Mouse (Mus musculus) left cerebral cortex, postnatal 14 days (tissue): Measurements from ENCODE around the gene Golga2. TPM values are rescaled to one million over a fixed set of nuclear protein-coding genes. Genes with fewer than 3 reads are reported as not detected.
A peak's percentile ranks its signal among the peaks of the same experiment; 100 is the strongest.

ENCODE experiments used
- DNase-seq, 2 experiments: peaks; one replicate each; pipeline ENCODE4 v3.0.0; 2021 to 2022; ENCODE audit warnings: low spot score in 2 of 2, mixed read lengths in 1 of 2
- intact Hi-C: fragments of 180-260 bp; cut with DNase I; formaldehyde crosslinking; loops from one replicate; pipeline ENCODE4 v1.15.1; 2025
- long read RNA-seq, 2 experiments: library from polyadenylated mRNA; stranded (forward); transcript quantifications; one replicate each; pipeline ENCODE4 v2.0.0; 2021
- total RNA-seq, 2 experiments: library from RNA; stranded (reverse); gene quantifications; 2 replicates each; pipeline ENCODE4 v1.2.3; 2021

Gene Golga2
- total RNA-seq, result 10 to 100 TPM; 78.9 to 83.9 TPM
- long read RNA-seq, experiment 1, full-length matches to known transcripts, result 24 of 56 reads
- long read RNA-seq, experiment 1, partial matches to known transcripts, result 18 of 56 reads
- long read RNA-seq, experiment 1, other reads (novel, unspliced or antisense), result 14 of 56 reads
- long read RNA-seq, experiment 2, full-length matches to known transcripts, result 32 of 69 reads
- long read RNA-seq, experiment 2, partial matches to known transcripts, result 7 of 69 reads
- long read RNA-seq, experiment 2, other reads (novel, unspliced or antisense), result 30 of 69 reads

DNA sequence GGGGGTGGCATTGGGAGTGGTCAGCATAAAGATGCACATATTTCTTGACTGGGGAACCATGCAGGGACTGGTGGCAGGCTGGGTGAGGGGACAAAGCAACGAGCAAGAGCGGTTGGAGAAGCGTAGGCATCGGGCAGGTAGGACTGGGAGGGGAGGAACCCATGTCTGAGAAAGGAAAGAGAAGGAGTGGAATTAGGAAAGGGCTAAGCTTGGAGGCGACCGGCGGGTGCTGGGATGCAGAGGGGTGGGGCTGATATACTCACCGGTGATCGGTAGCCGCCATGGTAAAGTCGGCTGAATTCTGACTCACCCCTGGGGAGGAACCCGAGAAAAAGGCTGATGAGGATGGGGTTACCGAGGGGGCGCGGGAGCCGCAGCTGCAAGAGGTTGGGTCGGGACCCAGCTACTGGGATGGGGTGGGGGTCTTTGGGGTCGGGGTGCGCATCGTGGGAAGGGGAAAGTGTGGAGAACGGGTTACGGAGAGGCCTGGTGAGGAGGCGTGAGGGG is at the start of gene Golga2:
Gene Golga2 (plus strand): TSS at position 51 of the 507 bp plus-strand sequence.
- intact Hi-C loops, result loop anchor here (5.0 kb wide), 1 partner anchor 50 kb away; the partner anchor contains the start of gene Pomt1
- DNase-seq, result no peak

DNA sequence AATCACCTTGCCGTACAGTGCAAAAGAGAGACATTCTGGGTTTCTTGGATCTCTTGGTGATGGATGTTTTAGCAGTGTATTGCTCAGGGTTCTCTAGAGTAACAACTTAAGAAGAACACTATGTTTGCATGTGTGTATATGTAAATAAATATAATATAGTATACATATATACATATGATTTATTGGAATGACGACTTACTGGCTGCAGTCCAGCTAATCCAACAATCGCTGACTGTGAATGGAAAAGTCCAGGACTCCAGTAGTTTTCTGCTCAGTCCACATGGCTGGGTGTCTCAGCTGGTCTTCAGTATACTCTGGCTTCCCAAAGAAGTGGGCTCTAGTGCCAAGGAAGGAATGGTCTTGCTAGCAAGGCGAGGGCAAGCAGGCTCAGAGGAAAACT is 49.6 kb upstream of the Golga2 start:
- DNase-seq, result no peak
- intact Hi-C loops, result loop anchor here (5.0 kb wide), 1 partner anchor 50 kb away; the partner anchor contains the start of genes Golga2 and Swi5

DNA sequence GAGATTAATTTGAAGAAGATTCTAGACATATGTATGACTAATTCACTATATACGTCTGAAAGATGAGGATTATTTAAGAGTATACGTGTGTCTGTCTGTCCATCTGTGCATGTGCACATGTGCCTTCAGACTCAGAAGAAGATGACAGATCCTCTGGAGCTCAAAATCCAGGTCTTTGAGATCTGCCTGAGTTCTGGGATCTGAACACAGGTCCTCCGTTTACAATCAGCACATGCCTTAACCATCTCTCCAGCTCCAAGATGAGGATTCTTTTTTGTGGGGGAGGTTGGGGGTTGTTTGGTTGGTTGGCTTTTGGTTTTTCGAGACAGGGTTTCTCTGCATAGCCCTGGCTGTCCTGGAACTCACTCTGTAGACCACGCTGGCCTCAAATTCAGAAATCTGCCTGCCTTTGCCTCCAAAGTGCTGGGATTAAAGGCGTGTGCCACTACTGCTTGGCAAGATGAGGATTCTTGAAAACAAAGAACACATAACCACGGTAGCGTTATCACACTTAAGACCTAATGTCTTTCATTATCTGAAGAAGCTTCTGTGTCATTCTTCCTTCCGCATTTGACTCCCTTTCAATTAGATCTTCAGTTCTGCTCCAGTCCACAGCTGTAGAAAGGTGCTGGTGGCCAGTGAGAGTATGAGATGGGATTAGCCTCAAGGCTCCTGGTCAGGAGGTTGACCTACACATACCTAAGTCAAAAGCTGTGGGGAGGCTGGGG is 48.3 kb upstream of the Golga2 start:
- intact Hi-C loops, result loop anchor here (5.0 kb wide), 1 partner anchor 48 kb away; the partner anchor contains the start of genes Golga2 and Swi5
- no peak for DNase-seq

DNA sequence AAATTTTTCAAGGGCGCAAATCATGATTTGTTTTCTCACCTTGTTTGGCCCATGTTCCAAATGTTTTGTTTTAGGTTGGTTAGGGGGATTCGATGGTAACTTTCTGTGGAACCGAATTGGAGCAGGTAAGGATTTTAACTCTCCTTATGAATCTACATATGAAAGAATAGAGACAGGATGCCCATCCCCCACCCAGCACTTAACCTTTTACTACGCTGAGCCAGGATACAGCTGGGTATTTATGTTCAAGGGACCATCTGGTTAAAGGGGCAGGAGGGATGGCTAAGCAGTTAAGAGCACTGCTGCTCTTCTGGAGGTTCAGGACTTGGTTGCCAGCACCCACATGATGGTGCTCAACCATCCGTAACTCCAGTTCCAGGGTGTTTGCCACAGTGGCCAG is 46.6 kb upstream of the Golga2 start:
- intact Hi-C loops, result no loop called here
- no peak for DNase-seq

DNA sequence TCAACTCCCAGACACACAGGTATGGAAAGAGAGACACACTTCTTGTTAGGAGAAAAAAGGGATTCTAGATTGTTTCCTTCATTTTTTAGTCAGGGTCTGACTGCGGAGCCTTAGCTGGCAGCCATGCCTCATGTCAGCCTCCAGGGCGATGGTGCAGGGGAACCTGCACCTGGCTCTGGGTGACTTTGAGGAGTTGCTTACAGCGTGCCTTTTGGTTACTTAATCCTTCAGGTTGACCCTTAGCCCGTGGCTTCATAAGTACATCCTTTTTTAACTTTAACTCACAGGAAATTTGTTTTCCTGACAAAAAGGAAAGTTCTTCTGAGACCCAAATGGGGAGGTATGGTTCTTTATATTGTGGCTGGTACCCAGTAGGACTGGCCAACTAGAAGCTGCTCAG is 44.2 kb upstream of the Golga2 start:
- intact Hi-C loops, result no loop called here
- no peak for DNase-seq

GRCm38 (mm10) chr2:32246741-32247140 is 40.4 kb upstream of the Golga2 start:
- no peak for DNase-seq
- intact Hi-C loops, result no loop called here

- DNase-seq, result no peak
- intact Hi-C loops, result no loop called here
Measured at GRCm38 (mm10) chr2:32248377-32249361, 38.5 kb upstream of the Golga2 start.

DNA sequence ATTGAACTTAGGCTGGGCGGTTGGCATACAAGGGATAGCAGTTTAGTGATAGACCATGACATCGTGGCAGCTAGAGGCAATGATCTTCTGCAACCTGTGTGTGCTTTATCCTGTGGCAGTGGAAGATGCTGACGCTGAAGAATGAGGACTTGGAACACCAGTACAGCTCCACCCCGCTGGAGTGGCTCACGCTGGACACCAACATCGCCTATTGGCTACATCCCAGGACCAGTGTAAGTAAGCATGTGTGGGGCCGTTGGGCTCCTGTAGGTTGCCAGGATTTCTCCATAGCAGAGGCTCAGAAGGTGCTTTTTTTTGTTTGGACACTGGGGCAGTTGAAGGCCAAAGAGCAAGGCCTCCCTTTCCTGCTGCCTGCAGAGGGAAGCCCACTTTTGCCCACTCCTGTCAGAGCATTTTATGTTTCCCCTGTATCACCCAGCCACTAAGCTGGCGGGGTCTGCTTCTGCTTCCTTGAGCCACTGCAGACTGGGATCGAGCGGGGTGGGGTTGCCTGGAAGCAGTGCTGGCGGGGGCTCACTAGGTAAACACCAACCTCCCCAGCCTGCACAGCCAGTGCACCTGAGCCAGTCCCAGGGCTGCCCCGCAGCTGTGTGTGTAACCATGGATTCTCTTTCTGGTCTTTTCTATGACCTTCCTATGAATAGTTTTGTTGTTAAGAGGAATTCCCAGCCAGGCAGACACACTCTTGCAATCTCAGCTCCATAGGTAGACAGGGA is 35.2 kb upstream of the Golga2 start:
- DNase-seq, result no peak
- intact Hi-C loops, result no loop called here

GRCm38 (mm10) chr2:32252658-32253057 is 34.5 kb upstream of the Golga2 start:
- no peak for DNase-seq
- intact Hi-C loops, result no loop called here

- intact Hi-C loops, result no loop called here
- DNase-seq, result no peak
Measured at GRCm38 (mm10) chr2:32253352-32253751, 33.8 kb upstream of the Golga2 start.

- intact Hi-C loops, result no loop called here
- no peak for DNase-seq
Measured at GRCm38 (mm10) chr2:32254563-32254962, 32.6 kb upstream of the Golga2 start.

DNA sequence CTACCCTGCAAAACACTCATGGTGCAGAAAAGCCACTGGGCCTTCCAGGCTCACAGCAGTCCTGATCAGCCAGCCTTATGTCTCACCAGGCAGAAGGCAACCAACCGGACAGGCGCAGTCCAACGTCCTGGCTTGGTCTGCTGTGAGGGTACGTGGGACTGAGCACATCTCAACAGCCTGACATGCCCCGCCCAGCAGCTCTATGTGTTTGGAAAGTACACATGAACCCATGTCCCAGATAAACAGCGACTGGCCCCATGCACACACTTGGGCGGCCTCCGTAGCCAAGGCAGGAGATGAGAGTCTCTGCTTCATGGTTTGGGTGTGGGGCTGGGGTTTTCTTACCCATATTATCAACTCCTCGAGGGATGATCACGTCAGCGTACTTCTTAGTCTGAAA is 30.9 kb upstream of the Golga2 start:
- intact Hi-C loops, result no loop called here
- DNase-seq, result no peak

DNA sequence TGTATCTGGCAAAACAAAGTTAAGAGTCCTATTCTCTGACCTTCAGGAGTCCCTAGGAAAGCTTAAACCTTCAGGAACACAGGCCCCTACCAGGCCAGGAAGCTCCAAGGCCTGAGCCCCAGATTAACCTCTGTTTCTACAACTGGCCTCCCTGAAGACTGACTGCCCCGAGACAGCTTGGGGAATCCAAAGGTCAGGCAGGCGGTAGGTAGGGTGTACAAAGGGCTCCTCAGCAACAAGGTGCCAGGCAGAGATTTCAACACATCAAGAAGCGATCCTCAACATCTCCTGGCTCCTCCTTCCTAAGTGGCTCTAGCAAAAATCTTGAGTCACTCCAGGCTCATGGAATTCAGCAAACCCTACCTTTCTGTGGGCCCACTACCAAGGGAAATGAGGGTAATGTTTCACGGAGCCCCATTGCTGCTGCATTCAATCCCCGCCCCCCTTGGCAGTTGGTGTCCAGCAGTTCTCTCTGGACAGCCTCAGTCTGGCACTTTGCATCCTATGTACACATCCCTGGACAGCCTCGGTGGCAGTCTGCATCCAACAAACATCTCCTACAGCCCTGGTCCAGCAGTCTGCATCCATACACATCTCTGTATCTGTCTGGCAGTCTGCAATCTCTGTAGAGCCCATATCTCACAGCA is 28.2 kb upstream of the Golga2 start:
- intact Hi-C loops, result no loop called here
- DNase-seq, result no peak

- intact Hi-C loops, result no loop called here
- DNase-seq, result peak; percentile 87 to 91
Measured at GRCm38 (mm10) chr2:32259657-32260417, 27.3 kb upstream of the Golga2 start, which contains the start of gene Uck1. Gene Uck1, minus strand, starts transcription at chr2:32260159.

- intact Hi-C loops, result no loop called here
- peak; percentile 41 to 53 for DNase-seq
Measured at GRCm38 (mm10) chr2:32260635-32261034, 26.5 kb upstream of the Golga2 start.

DNA sequence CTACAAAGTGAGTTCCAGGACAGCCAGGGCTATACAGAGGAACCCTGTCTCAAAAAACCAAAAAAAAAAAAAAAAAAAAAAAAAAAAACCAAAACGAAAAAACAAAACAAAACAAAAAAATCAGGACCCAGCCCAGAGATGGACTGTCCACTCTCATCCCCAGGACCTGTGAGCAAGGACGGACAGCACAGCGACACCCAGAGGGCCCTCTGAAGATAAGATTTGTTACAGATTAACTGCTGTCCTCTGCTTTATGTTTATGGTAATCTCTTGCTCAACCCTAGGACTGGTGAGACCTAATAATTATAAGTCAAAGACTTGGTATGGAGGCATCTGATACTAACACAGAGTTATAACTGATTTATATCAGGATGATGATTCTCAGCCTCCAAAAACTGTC is 11.4 kb upstream of the Golga2 start:
- intact Hi-C loops, result no loop called here
- no peak for DNase-seq

- intact Hi-C loops, result no loop called here
- DNase-seq, result no peak
Measured at GRCm38 (mm10) chr2:32282289-32282688, 4.9 kb upstream of the Golga2 start.

- intact Hi-C loops, result no loop called here
- no peak for DNase-seq
Measured at GRCm38 (mm10) chr2:32282727-32283126, 4.5 kb upstream of the Golga2 start.
